Mouse (Mus musculus) megakaryocyte progenitor cell, adult 5-6 weeks (primary cell): ENCODE results near the gene Syt6. TPM values are rescaled to one million over a fixed set of nuclear protein-coding genes. Genes with fewer than 3 reads are reported as not detected.
A peak's percentile ranks its signal among the peaks of the same experiment; 100 is the strongest.
"Not testable (repeated sequence)": the region's sequence is repeated elsewhere in the genome, so short reads cannot be mapped to it uniquely, and the experiment has no call there.

Experiments
- ATAC-seq: replicated peaks from 2 replicates; pipeline ENCODE4 v1.8.0; 2016; ENCODE audit warnings: mild to moderate bottlenecking, moderate TSS enrichment, inconsistent platforms; ENCODE audit not compliant: poor library complexity
- total RNA-seq, 2 experiments: library from RNA; stranded (forward) in 1 of 2; stranded (reverse) in 1 of 2; fragments of 157-497, 149-512 nt in 1 of 2; fragments of 200-1000 nt in 1 of 2; gene quantifications; 2 replicates each; pipeline versions ENCODE4 v1.2.3 to v1.2.4; 2015 to 2017

Gene Syt6
- total RNA-seq, 2 experiments from 2014 or later, result 0.21 TPM; not detected in 1

- ATAC-seq, result not testable (repeated sequence)
Measured at GRCm38 (mm10) chr3:103645968-103646367, 70.9 kb downstream of the Syt6 start, which contains the start of gene Atg4a-ps. Gene Atg4a-ps (minus strand): TSS chr3:103646068.

- ATAC-seq, result no peak
Measured at GRCm38 (mm10) chr3:103647164-103647867, 72.3 kb downstream of the Syt6 start.

GRCm38 (mm10) chr3:103648486-103648885 is 73.5 kb downstream of the Syt6 start:
- ATAC-seq, result no peak

- ATAC-seq, result no peak
Measured at GRCm38 (mm10) chr3:103649716-103650115, 74.7 kb downstream of the Syt6 start.

- no peak for ATAC-seq
Measured at GRCm38 (mm10) chr3:103650406-103650805, 75.4 kb downstream of the Syt6 start.

GRCm38 (mm10) chr3:103660012-103660411 is 85.0 kb downstream of the Syt6 start:
- no peak for ATAC-seq

GRCm38 (mm10) chr3:103661714-103662113 is 86.7 kb downstream of the Syt6 start:
- no peak for ATAC-seq

- ATAC-seq, result no peak
Measured at GRCm38 (mm10) chr3:103663385-103663784, 88.4 kb downstream of the Syt6 start.

- ATAC-seq, result no peak
Measured at GRCm38 (mm10) chr3:103672113-103672512, 97.1 kb downstream of the Syt6 start.

- no peak for ATAC-seq
Measured at GRCm38 (mm10) chr3:103672716-103673115, 97.7 kb downstream of the Syt6 start.

- no peak for ATAC-seq
Measured at GRCm38 (mm10) chr3:103678811-103679210, 103.8 kb downstream of the Syt6 start.

- ATAC-seq, result no peak
Measured at GRCm38 (mm10) chr3:103682473-103682872, 107.4 kb downstream of the Syt6 start.

- no peak for ATAC-seq
Measured at GRCm38 (mm10) chr3:103683234-103683965, 108.4 kb downstream of the Syt6 start.

- ATAC-seq, result no peak
Measured at GRCm38 (mm10) chr3:103683966-103684319, 108.9 kb downstream of the Syt6 start.

- no peak for ATAC-seq
Measured at GRCm38 (mm10) chr3:103689043-103689442, 114.0 kb downstream of the Syt6 start.

GRCm38 (mm10) chr3:103690506-103690905 is 115.5 kb downstream of the Syt6 start:
- peak; percentile 65; the same call in 1 of the 2 replicates for ATAC-seq

Other genes starting within 250 kb of the Syt6 start
- gene Atg4a-ps, start 70.8 kb downstream of the Syt6 start, total RNA-seq (2015), result 0.12 and 0.20 TPM in 2 replicates
- 0.47 and 1.3 TPM in 2 replicates for gene Atg4a-ps, start 70.8 kb downstream of the Syt6 start, total RNA-seq (2017)
- gene Olfml3, start 162.8 kb downstream of the Syt6 start, total RNA-seq (2015), result 0.37 and 0.49 TPM in 2 replicates
- gene Olfml3, start 162.8 kb downstream of the Syt6 start, total RNA-seq (2017), result 0.25 and 0.57 TPM in 2 replicates
- not detected in 2 replicates for gene Gm10964, start 164.1 kb downstream of the Syt6 start, total RNA-seq (2015)
- gene Gm10964, start 164.1 kb downstream of the Syt6 start, total RNA-seq (2017), result not detected in 2 replicates
- gene Hipk1, start 216.3 kb downstream of the Syt6 start, total RNA-seq (2015), result 141 and 146 TPM in 2 replicates
- gene Hipk1, start 216.3 kb downstream of the Syt6 start, total RNA-seq (2017), result 68.5 and 76.9 TPM in 2 replicates
- gene Dclre1b, start 234.2 kb downstream of the Syt6 start, total RNA-seq (2015), result 21.4 and 23.9 TPM in 2 replicates
- gene Dclre1b, start 234.2 kb downstream of the Syt6 start, total RNA-seq (2017), result 15.4 and 18.5 TPM in 2 replicates
- gene Ap4b1, start 234.3 kb downstream of the Syt6 start, total RNA-seq (2015), result 17.5 and 18.1 TPM in 2 replicates
- gene Ap4b1, start 234.3 kb downstream of the Syt6 start, total RNA-seq (2017), result 17.9 and 20.7 TPM in 2 replicates
- 0.64 TPM in 1 of 2 replicates, not detected in the other for gene Gm43064, start 234.3 kb downstream of the Syt6 start, total RNA-seq (2015)
- not detected in 2 replicates for gene Gm43064, start 234.3 kb downstream of the Syt6 start, total RNA-seq (2017)